Mouse (Mus musculus): ENCODE measurements at regions not wholly inside any gene's neighbourhood (a gene's known extent, or its start where the extent isn't known, plus 50 kb on each side); places are given as distances from the start of the nearest gene placed in this dataset.
"Not testable (repeated sequence)": the region's sequence is repeated elsewhere in the genome, so short reads cannot be mapped to it uniquely, and the experiment has no call there.

DNA sequence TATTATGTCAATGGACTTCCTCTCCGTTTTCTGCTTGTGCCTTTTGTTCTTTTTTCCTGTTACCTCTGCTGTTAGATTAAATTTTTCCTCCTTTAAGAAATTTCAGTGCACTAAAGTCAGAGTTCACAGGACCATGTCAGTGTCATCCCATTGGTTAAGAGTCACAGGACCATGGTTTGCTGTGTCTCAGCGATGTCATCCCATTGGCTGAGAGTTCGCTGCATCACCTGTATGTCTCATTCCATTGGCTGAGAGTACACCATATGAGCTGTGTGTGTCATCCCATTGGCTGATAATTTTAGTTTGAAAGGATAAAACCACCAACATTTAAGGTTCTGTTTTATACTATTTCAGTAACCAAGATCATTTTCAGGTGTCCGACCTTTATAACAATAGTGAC, 50.7 kb upstream of the Jade1 start:
- DNase-seq (ENCODE audit: low read depth, low spot score) = no peak

DNA sequence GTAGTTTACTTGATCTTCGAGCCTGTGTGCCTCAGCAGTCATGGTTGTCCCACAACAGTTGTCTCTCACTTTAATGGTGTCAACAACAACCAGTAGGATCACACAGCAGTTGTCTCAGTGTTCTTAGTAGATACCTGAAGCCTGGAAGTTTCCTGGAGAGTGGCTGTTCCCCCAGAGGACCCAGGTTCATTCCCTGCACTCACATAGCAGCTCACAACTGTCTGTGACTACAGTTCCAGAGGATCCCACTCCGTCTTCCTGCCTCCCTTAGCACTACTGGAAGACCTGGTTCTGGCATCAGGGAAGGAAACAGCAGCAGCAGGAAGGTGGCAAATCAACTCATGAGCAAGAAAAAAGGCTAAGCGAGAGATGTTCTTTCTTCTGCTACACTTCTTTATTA, 53.4 kb upstream of the Jade1 start:
- no peak for DNase-seq (ENCODE audit: low read depth, low spot score)

DNA sequence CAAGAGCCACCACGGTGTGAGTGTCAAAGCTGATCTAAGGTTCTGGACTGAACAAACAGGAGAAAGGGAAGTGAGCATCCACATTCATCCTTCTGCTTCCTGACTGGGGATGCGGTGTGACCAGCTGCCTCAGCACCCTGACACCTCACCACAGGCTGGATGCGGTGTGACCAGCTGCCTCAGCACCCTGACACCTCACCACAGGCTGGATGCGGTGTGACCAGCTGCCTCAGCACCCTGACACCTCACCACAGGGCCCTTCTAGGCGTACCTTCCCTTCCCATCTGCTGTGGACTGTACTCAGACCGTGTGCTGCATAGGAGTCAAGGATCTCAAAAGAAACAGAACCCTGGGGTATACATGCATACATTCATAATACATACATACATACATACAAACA, 53.9 kb upstream of the Jade1 start:
- not testable (repeated sequence) for DNase-seq (ENCODE audit: low read depth, low spot score)

DNA sequence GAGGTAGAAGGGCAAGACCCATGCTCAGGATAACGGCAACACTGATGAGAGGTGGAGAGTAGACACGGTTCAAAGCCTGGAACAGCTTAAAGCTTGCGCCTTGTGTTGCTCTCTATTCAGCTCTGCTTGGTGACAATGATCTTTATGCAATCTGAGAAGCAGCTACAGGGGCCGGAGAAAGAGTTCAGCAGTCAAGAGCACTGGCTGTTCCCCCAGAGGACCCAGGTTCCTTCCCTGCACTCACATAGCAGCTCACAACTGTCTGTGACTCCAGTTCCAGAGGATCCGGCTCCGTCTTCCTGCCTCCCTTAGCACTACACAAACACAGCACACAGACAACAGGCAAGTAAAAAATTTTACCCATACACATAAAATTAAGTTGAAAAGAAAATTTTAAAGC, 54.4 kb upstream of the Jade1 start:
- no peak for DNase-seq (ENCODE audit: low read depth, low spot score)

DNA sequence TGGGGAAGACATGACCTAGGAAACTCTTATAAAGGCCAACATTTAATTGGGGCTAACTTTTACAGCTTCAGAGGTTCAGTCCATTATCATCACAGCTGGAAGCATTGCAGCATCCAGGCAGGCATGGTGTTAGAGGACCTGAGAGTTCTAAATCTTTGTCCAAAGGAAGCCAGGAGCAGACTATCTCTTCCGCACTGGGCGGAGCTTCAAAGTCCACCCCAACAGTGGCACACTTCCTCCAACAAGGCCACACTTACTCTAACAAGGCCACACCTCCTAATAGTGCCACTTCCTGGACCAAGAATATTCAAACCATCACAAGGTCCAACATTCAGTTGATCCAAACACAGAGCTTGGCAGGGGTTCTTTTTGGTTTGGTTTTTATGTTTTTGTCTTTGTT, 55.9 kb upstream of the Jade1 start:
- DNase-seq (ENCODE audit: low read depth, low spot score) = no peak

DNA sequence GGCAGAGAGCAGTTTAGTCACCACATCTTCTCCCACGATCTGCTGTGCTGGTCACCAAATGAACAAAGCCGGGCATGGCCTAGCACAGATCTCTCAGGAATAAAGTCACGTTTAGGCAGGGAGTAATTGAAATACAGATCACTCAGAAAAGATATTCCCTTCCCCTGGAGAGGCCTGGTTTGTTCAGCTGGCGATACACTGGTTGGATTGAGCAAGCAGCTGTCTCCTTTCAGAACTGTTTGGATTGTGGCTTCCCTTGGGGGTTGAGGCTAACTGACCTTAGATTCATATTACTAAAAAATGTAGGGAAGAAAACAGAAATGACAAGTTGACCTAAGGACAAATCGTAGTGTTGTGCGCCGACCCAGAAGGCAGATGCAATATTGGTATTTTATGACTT, 56.7 kb upstream of the Jade1 start:
- no peak for DNase-seq (ENCODE audit: low read depth, low spot score)

DNA sequence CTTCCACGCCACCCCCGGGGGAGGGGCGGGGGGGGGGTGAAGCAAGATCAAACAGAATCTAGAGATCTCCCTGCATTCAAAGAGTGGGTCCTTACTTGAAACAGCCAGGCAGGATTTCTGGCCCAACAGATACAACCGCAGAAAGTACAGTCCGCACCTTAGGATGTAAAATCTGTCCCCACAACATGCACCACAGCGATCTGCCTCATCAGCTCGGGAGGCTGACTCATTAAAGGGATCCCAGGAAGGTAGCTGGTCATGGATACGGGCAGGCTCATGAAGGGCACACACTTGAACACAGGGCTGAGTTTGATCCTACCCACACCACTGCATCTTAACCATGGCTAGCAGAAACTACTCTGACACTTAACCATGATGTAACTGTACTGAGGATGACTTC, 57.8 kb upstream of the Jade1 start:
- no peak for DNase-seq (ENCODE audit: low read depth, low spot score)

DNA sequence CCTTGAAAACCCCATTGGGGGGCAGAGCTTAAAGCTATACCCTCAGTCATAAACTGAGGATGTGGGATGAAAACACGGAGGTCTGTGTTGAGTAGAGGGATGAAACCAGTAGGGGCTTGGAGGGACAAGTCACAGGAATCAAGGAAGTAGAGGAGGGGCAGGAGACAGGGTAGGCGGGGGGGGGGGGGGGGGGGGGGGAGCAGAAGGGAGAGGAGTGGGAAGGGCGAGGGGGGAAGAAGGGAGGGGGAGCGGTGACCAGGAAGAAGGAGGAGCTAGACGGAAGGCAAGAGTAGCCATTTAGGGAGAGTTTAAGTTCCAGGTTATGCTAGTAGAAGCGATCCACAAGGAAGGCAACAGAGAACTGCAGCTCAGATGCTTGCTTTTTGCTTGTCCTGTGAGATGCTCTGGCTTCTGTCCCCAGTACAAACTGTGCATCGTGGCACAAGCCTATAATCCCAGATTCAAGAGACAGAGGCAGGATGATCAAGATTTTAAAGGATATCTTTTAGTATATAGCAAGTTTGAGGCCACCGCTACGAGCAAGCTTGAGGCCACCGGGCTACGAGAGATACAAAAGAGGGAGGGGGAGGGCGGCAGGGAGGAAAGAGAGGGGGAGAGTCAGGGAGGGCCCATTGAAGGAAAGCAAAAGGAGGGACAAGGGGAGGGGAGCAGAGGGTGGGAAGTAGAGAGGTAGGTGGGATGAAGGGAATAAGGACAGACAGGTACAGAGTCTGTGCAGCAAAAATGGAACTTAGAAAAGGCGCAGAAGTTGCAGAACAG, 58.4 kb upstream of the Jade1 start:
- no peak for DNase-seq (ENCODE audit: low read depth, low spot score)

DNA sequence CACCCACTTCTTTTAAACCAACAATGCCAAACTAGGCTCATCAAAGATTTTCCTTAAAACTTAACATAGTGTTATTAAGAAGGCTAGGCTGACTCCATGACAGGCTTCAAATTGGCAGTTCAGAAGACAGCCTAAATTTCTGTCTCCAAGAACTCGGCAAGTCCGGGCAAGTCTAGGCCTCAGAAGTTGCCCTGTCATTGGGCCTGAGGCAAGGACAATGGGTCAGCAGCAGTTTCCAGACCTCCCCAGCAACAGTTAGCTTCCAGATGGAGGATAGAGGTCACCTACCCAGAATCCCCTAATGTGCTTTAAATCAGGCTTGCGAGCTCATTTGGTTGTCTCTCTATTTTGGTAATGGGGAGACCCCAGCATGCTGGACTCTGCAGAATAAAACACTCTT, 59.6 kb upstream of the Jade1 start:
- DNase-seq (ENCODE audit: low read depth, low spot score) = no peak

DNA sequence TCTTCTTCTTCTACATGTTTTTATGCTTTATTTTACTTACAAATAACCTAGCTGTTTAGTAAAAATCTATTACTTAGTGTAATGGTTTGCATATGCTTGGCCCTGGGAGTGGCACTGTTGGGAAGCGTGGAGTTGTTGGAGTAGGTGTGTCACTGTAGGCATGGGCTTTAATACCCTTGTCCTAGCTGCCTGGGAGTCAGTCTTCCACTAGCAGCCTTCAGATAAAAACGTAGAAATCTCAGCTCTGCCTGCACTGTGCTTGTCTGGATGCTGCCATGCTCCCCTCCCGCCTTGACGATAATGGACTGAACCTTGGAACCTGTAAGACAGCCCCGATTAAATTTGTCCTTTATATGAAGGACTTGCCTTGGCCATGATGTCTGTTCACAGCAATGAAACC, 60.4 kb upstream of the Jade1 start:
- DNase-seq (ENCODE audit: low read depth, low spot score) = no peak

DNA sequence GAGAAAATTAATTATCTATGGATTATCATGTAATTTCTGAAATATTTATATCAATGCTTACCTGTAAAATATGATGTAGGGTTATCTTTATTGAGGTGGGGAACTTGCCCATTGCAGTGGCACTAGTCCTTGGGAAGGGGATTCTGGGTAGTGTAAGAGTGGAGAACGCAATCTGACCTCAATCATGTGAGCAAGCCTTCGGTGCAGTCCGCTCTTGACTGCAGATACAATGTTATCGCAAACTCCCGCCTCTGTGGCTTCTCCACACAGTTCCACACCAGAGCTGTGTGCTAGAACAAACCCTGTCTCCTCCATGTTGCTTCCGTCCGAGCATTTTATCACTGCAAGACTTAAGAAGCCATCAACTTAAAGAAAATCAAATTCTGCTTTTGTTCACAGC, 62.1 kb upstream of the Jade1 start:
- DNase-seq (ENCODE audit: low read depth, low spot score) = no peak

DNA sequence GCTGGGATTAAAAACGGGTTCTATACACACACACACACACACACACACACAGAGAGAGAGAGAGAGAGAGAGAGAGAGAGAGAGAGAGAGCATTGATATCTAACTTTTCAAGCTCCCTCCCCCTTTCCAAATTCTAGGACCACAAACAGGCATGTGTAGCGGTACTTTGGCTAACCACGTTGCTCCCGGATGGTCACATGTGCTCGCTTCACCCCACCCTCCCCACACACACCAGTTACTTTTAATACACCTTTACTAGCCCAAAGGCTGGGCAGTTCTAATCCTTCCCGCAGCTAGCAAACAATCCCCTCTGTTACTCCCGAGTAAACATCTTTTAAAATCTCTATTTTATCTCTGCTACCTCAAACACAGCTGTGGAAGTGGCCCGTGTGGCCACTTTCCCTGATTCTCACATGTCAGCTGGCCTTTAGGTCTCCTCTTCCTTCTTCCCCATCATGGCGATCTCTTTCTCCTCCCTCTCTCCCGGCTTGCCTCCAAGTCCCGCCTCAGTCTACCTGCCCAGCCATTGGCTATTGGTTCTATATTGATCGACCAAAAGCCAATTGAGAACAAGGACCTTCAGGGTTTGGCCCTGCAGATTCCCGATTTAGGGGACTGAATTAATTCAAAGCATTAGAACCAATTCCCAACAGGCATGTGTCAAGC, 62.7 kb upstream of the Jade1 start:
- no peak for DNase-seq (ENCODE audit: low read depth, low spot score)

DNA sequence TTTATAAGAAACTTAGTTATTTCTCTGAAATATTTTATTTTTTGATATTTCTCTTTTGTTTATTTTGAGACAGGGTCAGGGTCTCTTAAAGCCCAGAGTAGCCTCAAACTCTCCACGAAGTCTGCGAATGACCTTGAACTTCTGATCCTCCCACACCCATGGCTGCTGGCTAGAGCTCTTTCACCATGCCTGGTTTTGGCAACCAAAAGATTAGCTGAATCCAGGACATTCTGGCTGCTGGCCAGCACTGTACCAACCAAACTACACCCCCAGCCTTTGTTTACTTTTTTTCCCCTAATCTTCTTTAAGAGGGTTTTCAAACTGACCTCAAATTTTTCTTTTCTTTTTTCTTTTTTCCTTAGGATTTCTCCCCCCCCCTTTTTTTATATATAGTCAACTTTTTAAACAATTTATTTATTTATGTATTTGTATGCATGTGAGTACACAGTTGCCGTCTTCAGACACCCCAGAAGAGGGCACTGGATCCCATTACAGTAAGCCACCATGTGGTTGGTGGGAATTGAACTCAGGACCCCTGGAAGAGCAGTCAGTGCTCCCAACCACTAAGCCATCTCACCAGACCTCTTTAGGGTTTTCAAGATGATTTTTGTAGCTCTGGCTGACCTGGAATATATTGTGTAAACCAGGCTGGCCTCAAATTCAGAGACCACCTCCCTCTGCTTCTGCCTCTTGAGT, 63.4 kb upstream of the Jade1 start:
- no peak for DNase-seq (ENCODE audit: low read depth, low spot score)

DNA sequence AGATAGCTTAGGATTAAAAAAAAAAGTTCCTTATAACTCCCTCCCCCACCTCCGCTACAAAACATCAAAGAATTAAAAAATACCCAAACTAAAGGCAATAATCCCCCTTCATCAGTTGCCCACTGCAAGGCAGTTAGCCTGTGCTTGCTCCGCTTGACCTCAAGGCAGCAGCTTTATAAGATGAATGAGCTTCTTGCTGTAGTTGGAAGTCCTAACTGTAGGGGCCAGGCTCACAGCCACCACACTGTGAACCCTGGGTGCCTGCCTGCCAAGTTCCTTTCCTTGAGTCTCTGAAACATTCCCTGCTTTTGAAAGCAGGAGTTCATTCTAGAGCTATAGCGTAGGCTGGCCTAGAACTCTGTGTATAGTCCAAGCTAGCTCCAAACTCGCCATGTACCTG, 64.3 kb upstream of the Jade1 start:
- no peak for DNase-seq (ENCODE audit: low read depth, low spot score)

DNA sequence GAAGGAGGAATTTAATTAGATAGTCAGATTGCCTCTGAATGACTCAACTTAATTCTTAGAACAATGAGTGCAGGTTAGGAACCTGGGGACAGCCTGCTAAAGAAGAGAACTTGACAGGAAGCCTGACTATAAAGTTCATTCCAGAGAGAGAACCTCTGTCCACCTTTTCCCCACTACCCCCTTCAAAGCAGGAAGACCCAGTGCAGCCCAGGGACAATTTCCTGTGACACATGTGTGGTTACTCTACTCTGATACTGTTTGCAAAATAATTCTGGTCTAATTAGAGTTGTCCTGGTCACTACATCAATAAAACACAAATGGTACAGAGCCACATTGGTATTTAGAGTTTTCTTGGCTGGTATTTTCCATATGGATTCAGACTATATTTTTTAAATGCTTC, 65.5 kb upstream of the Jade1 start:
- DNase-seq (ENCODE audit: low read depth, low spot score) = no peak

DNA sequence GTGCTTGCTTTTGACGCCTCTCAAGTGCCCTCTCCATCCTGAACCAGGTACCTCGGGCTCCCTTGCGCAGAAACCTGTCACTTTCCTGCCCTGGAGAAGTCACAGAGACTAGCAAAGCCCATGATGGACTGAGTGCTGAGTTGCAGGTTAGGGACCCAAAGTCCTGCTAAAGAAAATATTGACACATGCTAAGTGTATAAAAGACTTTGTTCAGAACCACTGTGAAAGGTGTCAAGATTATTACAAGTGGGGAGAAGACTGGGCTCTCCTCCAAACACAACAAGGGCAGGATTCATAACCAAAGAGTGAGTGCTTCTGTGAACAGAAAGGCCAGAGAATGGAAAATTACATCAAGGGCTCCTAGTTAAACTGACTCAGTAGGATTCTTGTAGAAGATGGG, 66.0 kb upstream of the Jade1 start:
- no peak for DNase-seq (ENCODE audit: low read depth, low spot score)

DNA sequence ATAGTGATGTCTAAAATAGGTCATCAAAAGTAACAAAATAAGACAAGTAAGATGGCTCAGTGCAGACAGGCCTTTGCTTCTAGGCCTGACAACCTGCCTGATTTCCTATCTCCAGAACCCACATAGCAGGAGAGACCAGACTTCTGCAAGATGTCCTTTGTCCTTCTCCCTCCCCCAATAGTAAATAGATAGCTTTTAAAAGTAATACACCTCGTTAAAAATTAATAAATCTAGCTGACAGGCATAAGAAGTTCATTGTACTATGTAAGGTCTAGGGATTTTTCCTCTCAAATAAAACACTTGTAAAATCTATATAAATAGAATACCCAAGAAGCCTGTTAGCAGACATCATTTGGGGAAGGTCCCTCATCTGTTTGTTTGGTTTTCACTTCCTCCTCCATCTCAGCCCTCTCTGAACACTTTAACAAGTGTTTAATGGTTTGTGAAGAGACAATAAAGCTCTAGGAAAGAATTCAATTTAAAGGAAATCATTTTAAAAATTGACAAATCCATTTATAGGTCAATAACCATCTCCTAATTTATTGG, 67.2 kb upstream of the Jade1 start:
- peak; percentile 59 for DNase-seq (ENCODE audit: low read depth, low spot score)

DNA sequence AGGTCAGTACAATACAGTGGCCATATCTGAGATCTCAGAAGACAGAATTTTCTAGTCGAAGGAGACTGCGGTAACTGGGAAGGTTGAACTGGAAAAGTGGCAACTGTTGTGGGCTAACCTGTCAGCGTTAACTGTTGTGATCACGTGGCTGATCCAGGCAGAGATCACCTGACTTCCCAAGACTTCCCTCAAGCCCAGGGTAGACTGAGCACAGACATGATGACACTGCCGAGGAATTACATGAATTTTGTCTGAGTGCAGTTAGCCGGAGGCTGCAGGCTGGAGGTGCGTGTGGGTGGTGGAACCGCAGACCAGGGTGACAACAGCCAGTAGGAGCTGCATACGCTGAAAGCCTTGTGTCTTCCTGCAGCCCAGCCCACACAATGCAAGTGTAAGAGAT, 70.6 kb upstream of the Jade1 start:
- no peak for DNase-seq (ENCODE audit: low read depth, low spot score)

DNA sequence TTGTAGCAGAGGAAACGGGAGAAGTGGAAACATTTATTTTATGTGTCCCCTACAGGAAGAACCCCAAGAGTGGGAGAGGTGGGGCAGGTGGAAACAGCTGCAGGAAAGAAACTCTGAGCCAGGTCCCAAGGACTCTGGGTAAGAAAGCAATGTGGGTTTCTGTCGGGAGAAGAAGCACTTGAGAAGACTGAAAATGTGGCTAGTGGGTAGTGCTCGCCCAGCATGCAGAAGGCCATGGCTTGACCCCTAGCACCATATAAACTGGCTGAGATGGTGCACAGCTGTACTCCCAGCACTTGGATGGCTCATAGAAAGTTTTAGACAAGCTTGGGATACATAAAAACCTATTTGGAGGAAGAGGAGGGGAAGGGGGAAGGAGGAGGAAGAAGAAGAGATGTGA, 71.9 kb upstream of the Jade1 start:
- no peak for DNase-seq (ENCODE audit: low read depth, low spot score)

DNA sequence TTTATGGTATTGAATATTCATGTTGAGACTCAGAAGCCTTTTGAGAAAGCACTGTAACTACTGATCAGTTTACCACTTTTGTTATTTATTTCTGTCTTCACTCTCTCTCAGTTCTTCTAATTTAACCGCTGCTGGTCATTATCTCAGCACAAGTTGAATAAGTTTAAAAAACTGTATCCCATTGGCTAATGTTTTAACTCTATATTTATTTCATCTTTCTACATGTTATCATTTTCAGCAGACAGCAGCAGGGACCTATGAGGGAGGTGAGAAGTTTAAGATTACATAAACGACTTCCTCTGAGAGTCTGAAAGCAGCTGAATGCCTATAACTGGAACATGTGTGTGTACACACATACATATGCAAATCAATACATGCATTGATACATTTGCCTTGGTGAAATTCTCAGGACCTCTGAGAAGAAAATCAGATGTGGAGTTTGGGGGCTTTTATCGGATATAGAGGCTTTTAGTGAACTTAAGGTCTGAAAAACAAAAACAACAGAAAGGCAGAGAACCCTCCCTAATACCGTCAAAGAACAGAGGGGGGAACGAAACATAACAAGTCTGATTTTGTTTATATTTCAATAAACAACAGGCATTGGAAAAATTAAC, 72.5 kb upstream of the Jade1 start:
- no peak for DNase-seq (ENCODE audit: low read depth, low spot score)

DNA sequence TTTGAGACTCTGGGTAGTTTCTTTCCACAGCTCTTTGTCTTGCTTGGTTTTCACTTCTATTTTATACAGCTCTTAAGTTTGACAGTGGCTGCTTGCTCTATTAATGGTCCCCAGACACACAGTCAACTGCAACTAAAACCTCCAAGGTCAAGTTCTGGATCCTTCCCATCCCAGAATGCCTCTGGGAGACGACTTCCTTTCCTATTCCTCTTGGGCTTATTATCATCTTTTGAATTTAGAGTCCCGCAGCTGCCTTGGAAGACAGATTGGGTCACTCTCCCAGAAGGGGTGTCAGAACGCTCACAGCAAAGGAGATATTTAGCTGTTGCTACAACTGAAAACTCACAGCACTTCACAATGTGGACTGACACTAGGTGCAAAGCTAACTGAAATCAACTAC, 75.3 kb upstream of the Jade1 start:
- DNase-seq (ENCODE audit: low read depth, low spot score) = no peak

DNA sequence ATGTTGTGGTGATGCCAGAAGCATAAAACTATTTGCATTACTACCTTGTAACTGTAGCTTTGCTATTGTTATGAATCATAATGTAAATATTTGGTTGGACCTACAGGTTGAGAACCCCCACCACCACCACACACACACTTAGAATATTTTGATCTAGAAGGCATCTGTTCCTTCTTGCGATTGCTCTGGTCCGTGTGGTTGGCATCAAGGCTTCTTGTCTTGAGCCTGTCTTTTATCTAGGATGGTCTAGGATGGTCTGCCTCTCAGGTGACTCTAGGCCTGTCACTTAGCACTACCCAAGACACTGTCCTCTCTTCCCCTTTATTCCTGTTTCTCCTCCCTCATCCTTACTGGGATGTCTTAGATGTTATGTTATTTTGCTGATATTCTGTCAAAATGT, 76.6 kb upstream of the Jade1 start:
- DNase-seq (ENCODE audit: low read depth, low spot score) = no peak
